Mouse (Mus musculus) 3T3-L1 (cell line): ENCODE measurements around the gene Ruvbl2.

ENCODE experiments used
- DNase-seq: peaks from one replicate; pipeline ENCODE4 v3.0.0-alpha.2; 2015; ENCODE audit warnings: low read depth, low spot score

The Ruvbl2 gene

GRCm38 (mm10) chr7:45461326-45461725, 23.4 kb upstream of the Ruvbl2 start:
- DNase-seq: no peak

- peak; percentile 92 for DNase-seq
These were observed 23.0 kb upstream of the Ruvbl2 start for GRCm38 (mm10) chr7:45460860-45461314.

GRCm38 (mm10) chr7:45460377-45460776, 22.5 kb upstream of the Ruvbl2 start:
- no peak for DNase-seq

- peak; percentile 96 for DNase-seq
These were observed 21.8 kb upstream of the Ruvbl2 start, which contains the start of gene Ftl1 for GRCm38 (mm10) chr7:45459564-45460140. Gene Ftl1, minus strand, starts transcription at chr7:45459884.

DNA sequence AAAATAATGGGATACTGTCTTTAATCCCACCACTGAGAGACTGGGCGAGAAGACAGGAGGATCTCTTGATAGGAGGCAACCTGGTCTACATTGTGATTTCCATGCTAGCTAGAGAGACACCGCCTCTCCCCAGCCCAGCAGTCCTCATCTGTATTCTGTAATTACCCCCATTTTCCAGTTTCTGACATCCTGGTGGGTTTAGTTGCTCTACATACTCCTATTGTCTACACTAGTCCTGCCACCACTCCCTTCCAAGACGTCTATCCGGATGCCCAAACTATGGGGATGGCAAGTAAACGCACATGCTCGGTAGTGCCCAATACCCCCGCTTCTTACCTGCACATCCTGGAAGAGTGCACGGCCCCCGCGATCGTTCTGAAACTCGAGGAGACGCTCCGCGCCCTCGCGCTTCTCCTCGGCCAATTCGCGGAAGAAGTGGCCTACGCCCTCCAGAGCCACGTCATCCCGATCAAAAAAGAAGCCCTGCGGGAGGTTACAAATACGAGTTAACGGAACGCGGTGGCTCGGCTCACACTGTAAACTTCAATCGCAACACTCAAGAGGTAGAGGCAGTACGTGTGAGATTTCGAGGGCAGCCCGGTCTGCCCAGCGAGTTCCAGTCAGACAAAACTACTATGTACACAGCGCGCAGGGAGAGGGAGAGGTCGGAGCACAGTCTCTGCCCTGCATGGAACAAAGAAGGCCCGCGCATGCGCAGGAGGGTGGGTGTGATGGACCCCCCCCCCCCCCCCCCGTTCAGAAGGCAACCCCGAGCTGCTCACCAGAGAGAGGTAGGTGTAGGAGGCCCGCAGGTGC, 21.1 kb upstream of the Ruvbl2 start:
- DNase-seq: peak; percentile 70

- DNase-seq: peak; percentile 77
These were observed 19.5 kb upstream of the Ruvbl2 start for GRCm38 (mm10) chr7:45457204-45458060.

- peak; percentile 51 for DNase-seq
These were observed 18.9 kb upstream of the Ruvbl2 start for GRCm38 (mm10) chr7:45456721-45457203.

GRCm38 (mm10) chr7:45455932-45456696, 18.2 kb upstream of the Ruvbl2 start:
- no peak for DNase-seq

DNA sequence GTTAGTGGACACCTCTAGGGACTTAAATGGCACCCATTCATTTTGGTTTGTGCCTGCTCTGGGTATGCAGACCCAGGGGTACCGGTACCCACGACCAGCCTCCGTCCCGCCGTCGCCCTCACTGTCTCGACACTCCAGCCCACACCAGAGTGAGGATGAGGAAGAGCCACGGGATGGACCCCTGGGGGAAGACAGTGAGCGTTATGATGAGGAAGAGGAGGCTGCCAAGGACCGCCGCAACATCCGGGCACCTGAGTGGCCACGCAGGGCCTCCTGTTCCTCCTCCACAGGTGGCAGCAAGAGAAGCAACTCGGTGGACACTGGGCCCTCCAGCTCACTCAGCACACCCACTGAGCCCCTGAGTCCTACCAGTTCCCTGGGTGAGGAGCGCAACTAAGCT, 17.1 kb upstream of the Ruvbl2 start:
- no peak for DNase-seq

DNA sequence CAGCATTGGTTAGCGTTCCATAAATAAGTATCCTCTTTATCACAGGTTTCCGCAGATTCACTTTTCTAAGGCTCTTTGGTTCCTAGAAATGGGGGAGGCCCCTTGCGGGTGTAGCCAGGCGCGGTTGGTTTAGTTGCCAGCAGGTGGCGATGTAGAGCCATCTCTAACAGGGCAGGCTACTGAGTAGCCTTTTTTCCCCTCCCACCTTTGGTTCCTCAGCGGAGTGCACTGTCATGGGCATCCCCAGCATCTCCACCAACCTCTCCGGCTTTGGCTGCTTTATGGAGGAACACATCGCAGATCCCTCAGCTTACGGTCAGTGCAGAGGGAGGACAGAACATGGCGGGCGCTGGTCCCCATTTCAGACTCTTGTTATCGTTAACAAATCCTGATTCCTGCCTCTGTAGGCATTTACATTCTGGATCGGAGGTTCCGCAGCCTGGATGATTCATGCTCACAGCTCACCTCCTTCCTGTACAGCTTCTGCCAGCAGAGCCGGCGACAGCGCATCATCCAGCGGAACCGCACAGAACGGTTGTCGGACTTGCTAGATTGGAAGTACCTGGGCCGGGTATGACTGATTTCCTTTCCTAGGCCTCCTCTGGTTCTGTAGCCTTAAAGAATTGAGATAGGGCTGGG, 13.6 kb upstream of the Ruvbl2 start:
- peak; percentile 84 for DNase-seq

GRCm38 (mm10) chr7:45449974-45450373, 12.1 kb upstream of the Ruvbl2 start:
- DNase-seq: no peak

- DNase-seq: peak; percentile 38
These were observed 9.6 kb upstream of the Ruvbl2 start for GRCm38 (mm10) chr7:45447325-45447990.

DNA sequence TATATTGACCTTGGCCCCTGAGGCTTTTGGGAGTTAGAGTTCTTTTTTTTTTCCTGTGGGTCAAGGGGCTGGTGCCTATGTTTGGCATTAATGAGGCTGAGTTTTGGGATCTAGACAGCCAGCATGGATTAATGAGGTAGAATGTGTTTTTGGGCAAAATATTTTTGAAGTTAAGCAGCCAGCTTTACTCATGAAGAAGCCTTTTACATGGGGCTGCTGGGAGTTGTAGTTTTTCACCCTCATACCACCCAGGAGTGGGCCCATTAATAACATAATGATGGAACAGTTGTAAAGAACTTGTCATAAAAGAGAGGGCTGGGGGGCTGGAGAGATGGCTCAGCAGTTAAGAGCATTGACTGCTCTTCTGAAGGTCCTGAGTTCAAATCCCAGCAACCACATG, 8.7 kb upstream of the Ruvbl2 start:
- no peak for DNase-seq

DNA sequence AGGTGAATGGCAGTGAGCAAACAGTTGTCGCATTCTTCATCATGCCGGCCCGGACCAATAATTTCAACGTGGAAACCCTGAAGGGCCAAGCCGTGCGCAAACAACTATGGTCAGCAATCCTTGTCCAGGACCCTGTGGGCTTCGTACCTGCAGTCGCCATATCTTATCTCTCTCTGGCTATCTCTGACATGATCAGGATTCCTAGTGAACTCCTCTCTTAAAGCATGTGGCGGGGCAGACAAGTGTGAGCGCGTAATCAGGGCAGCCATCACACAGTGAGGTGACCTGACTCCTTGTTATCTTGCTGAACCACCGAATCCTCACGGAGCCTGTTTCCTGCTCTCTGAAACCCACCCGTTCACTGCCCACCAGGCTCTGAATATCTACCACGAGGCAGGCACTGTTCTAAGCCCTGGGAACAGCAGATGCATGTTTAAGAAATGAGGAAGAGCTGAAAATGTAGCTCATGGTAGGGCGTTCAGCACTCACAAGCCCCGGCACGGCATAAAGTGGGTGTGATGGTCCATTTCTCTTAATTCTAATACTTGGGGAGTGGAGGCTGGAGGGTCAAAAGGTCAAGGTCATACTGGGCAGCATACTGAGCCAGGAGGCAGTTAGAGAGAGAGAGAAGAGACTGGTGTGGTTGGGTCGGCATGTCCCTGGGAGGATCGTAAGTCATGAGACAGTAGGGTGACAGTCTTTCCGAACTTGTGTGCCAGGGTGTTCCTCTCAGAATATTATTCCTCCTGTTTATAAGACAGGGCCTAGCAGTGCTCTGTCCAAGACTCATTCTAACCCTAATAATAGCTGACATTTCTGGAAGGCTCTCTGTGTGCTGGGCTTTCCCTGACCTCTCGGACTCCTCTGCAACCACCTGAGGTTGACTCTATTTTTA, 5.9 kb upstream of the Ruvbl2 start:
- DNase-seq: no peak

GRCm38 (mm10) chr7:45437046-45437445, 850 bp downstream of the Ruvbl2 start:
- DNase-seq: no peak

DNA sequence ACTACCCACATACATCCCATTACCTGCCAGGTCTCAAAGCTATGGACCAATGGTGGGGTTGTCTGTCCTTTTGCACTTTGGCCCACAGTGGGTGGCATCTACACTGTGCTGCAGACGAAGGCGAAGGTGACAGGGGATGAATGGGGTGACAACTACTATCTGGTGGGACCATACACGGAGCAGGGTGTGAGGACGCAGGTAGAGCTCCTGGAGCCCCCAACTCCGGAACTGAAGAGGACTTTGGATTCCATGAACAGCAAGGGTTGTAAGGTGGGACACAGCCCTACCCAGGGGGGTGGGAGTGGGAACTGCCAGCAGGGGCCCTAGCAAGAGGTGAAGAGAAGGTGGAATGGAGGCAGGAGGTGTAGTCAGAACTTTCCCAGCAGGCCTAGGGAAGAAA, 1.5 kb downstream of the Ruvbl2 start:
- DNase-seq: no peak

DNA sequence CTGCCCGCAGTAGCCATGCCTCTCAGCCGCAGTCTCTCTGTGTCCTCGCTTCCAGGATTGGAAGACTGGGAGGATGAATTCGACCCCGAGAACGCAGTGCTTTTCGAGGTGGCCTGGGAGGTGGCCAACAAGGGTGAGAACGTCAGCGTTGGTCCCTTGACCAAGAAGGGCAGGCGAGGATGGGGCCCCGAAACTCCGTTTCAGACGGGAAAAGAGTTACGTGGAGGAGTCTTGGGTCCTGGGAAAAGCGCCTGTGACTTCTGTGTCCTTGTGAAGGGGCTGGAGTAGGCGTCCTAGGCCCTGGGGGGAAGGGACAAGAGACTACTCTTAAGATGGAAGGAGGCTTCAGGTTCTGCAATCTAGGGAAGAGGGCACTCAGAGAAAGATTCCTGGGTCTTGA, 2.9 kb downstream of the Ruvbl2 start:
- DNase-seq: peak; percentile 39

DNA sequence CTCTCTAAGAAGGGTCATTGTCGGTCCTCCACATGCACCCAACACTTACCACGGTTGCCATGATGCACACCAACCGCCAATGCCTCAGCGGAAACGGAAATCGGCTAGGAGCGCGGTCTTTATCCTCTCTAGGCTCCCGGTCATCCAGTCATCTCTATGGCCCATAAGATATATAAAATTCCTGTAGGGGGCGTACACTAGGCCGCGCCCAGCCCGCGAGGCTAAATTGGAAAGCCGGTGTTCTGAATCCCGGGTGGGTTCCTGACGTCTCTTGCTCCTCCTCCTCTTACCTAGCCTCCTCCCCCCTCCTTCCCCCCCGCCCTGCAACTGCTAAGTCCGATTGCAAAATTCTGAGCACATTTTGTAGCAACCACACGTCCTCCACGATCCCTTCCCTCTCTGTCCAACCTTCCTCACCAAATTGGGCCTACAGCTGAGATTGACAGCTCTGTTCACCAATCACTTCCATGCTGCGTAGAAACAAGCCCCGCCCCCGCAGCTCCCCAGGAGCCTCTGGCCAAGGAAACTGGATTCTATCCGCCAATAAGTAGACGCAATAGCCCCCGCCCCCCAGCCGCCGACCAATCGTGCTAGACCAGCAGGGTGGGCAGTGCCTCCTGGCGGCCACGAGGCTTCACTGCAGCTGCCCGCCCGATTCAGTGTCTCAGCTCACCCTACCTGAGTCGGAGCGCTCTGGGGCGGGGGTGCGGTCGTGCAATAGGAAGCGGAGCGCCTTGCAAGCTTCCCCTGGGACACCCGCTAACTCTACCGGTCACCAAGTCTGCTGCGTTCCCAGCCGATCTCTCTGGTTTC, 3.5 kb downstream of the Ruvbl2 start, which contains the start of gene Gys1:
Gys1 (plus strand) TSS at position 642 of the 813 bp plus-strand sequence.
- peak; percentile 99 for DNase-seq
